12 mouse cellular contexts compared by ENCODE assay signal in the genomic region with DNA sequence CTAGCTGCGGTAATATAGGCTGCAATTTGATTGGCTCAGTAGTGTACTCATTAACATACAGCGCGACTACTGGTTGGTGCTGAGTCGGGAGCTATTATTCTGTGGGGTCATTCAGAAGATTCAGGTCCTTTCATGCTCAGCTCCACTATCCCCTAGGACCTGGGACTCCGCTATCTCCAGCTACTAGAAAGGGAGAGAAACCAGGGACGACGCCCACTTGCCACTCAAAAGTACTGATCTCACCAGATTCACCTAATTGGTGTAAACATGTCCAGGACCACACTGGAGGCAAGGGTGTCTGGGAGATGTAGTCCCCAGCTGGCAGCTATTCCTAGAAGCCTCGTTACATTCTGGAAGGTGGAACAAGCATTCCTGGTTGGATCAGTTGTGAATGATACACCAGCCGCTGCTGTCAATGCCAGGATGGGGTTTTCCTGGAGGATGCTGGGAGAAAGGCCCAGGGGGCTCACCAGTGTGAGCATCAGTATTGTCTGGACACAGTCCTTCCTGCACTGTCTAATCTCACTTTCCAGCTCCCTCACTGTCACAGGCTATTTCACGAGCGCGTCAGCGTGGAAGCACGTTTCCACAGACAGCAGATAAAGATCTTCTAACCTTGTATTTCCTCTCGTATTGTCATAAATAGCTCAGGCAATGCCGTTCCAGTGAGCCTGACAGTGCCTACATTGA.
A peak's percentile ranks its signal among the peaks of the same experiment; 100 is the strongest.
DNase-seq lines count a peak whose midpoint lies in the region; ATAC-seq and TF ChIP-seq lines count a peak whose summit lies in the region.
"Had no signal": no experiment of that assay in that cellular context is flagged by ENCODE, and none has a peak within 500 bp of the region (broad histone marks: within the 10 kb centered on the region; RNA-seq: fewer than 3 reads in every experiment).

No protein-coding gene starts in this region.

- peaks cover 0 to 11% of the 10 kb centered on the region in 2 experiments; a peak in 1 of 4 replicates for H3K4me1 ChIP-seq in heart, embryonic 14.5 days (ENCODE audit: control insufficient read depth in 2 of 2, insufficient read depth in 2 of 2, low read length in 2 of 2)
- H3K4me1 ChIP-seq in forebrain, embryonic 14.5 days (ENCODE audit: control insufficient read depth, insufficient read depth, low read length): peaks cover 5% of the 10 kb centered on the region
- H3K4me1 ChIP-seq in midbrain, embryonic 13.5 days (replicated peaks): peaks cover 27% of the 10 kb centered on the region
- no peaks in the 10 kb centered on the region for H3K4me1 ChIP-seq in liver, postnatal 0 days (ENCODE audit: insufficient read depth)

- no peaks in the 10 kb centered on the region for H3K36me3 ChIP-seq in heart, embryonic 14.5 days (ENCODE audit: control insufficient read depth, insufficient read depth, low read length)
- no peaks in the 10 kb centered on the region for H3K36me3 ChIP-seq in forebrain, embryonic 14.5 days (ENCODE audit: control insufficient read depth, insufficient read depth, low read length)
- no peaks in the 10 kb centered on the region for H3K36me3 ChIP-seq in midbrain, embryonic 13.5 days
- no peaks in the 10 kb centered on the region for H3K36me3 ChIP-seq in liver, postnatal 0 days (replicated peaks; ENCODE audit: insufficient read depth, low read length)

- H3K4me3 ChIP-seq in heart, embryonic 14.5 days (ENCODE audit: control insufficient read depth in 1 of 2, insufficient read depth in 1 of 2, low read depth in 1 of 2, low read length in 2 of 2): peak overlapping the region; percentile 12 to 25; a peak in 3 of 4 replicates
- peak overlapping the region; percentile 8; the same call in 1 of the 2 replicates for H3K4me3 ChIP-seq in forebrain, embryonic 14.5 days (ENCODE audit: low read depth, low read length)
- H3K4me3 ChIP-seq in midbrain, embryonic 13.5 days (replicated peaks): peak overlapping the region; percentile 31
- H3K4me3 ChIP-seq in liver, postnatal 0 days (ENCODE audit: low read depth, low read length): no peak overlapping the region
- no peak overlapping the region for H3K4me3 ChIP-seq in left cerebral cortex, adult 2 months
- H3K4me3 ChIP-seq: layer of hippocampus, adult 2 months; megakaryocyte, embryonic 14.5 days had no signal

- H3K27ac ChIP-seq in heart, embryonic 14.5 days (replicated peaks in 1 of 2; ENCODE audit: control insufficient read depth in 1 of 2, insufficient read depth in 1 of 2, low read depth in 2 of 2, low read length in 2 of 2): no peak overlapping the region
- no peak overlapping the region for H3K27ac ChIP-seq in forebrain, embryonic 14.5 days (ENCODE audit: low read depth, low read length)
- H3K27ac ChIP-seq in midbrain, embryonic 13.5 days: peak overlapping the region; percentile 51; the same call in 1 of the 2 replicates
- no peak overlapping the region for H3K27ac ChIP-seq in liver, postnatal 0 days (ENCODE audit: low read depth)
- H3K27ac ChIP-seq in left cerebral cortex, adult 2 months: no peak overlapping the region
- H3K27ac ChIP-seq: layer of hippocampus, adult 2 months had no signal

- no peaks in the 10 kb centered on the region for H3K27me3 ChIP-seq in heart, embryonic 14.5 days (ENCODE audit: control insufficient read depth, insufficient read depth, low read length)
- H3K27me3 ChIP-seq in forebrain, embryonic 14.5 days (replicated peaks; ENCODE audit: control insufficient read depth, insufficient read depth, low read length): no peaks in the 10 kb centered on the region; the same call in 1 of the 2 replicates
- H3K27me3 ChIP-seq in midbrain, embryonic 13.5 days: 0 out of 2 replicates have a peak, but pooled peaks cover 3% of the 10 kb centered on the region
- no peaks in the 10 kb centered on the region for H3K27me3 ChIP-seq in liver, postnatal 0 days (ENCODE audit: insufficient read depth, low read length)

- no peaks in the 10 kb centered on the region for H3K9me3 ChIP-seq in heart, embryonic 14.5 days (ENCODE audit: control insufficient read depth, low read length)
- H3K9me3 ChIP-seq in forebrain, embryonic 14.5 days (replicated peaks; ENCODE audit: control insufficient read depth, low read length): no peaks in the 10 kb centered on the region
- no peaks in the 10 kb centered on the region for H3K9me3 ChIP-seq in midbrain, embryonic 13.5 days
- no peaks in the 10 kb centered on the region for H3K9me3 ChIP-seq in liver, postnatal 0 days (ENCODE audit: low read length)

- TF ChIP-seq EP300 in liver, postnatal 0 days (IDR thresholded peaks at IDR 0.05; ENCODE audit: low read depth): no peak

- H3K9ac ChIP-seq in heart, embryonic 14.5 days (ENCODE audit: low read length): no peak overlapping the region
- no peak overlapping the region for H3K9ac ChIP-seq in forebrain, embryonic 14.5 days (ENCODE audit: low read length)
- H3K9ac ChIP-seq in midbrain, embryonic 13.5 days (replicated peaks): no peak overlapping the region
- H3K9ac ChIP-seq in liver, postnatal 0 days (replicated peaks): no peak overlapping the region

- intact Hi-C loops in heart, postnatal 14 days (cut with DNase I): no loop called here
- intact Hi-C loops in left cerebral cortex, adult 2 months (cut with DNase I): no loop called here

- no peak for ATAC-seq in heart, embryonic 14.5 days (ENCODE audit: insufficient number of reproducible peaks, insufficient read depth, low FRiP score, low read depth)
- ATAC-seq in forebrain, embryonic 14.5 days: peak; percentile 52; the same call in 1 of the 2 replicates
- peak; percentile 82 for ATAC-seq in midbrain, embryonic 13.5 days
- ATAC-seq in liver, postnatal 0 days: no peak

- no peak for DNase-seq in heart, postnatal 14 days
- DNase-seq in R1 (ENCODE audit: low read depth, low spot score): peak; percentile 20
- DNase-seq in forebrain, embryonic 14.5 days (ENCODE audit: low spot score): peak; percentile 44
- no peak for DNase-seq in liver, postnatal 0 days
- DNase-seq in left cerebral cortex, adult 2 months (ENCODE audit: extremely low spot score in 1 of 2, low spot score in 2 of 2): no peak
- no peak for DNase-seq in adrenal gland, postnatal 25 days
- DNase-seq: right cerebral cortex, postnatal 25 days; thymus, postnatal 36 days had no signal

- 40% methylated on average over 16 of the region's 16 CpGs for WGBS in heart, embryonic 14.5 days
- WGBS in forebrain, embryonic 14.5 days: 55% methylated on average over 16 of the region's 16 CpGs
- 45% methylated on average over 16 of the region's 16 CpGs for WGBS in midbrain, embryonic 13.5 days
- WGBS in liver, postnatal 0 days (ENCODE audit: insufficient replicate concordance): 51% methylated on average over 16 of the region's 16 CpGs

- no peak for TF ChIP-seq CTCF in liver, postnatal 0 days (IDR thresholded peaks at IDR 0.05; ENCODE audit: low read depth)
- TF ChIP-seq CTCF in left cerebral cortex, adult 2 months (IDR thresholded peaks at IDR 0.05): no peak

- H3K4me2 ChIP-seq in heart, embryonic 14.5 days (ENCODE audit: low read length): peak overlapping the region; percentile 40
- peak overlapping the region; percentile 18; the same call in 1 of the 2 replicates for H3K4me2 ChIP-seq in forebrain, embryonic 14.5 days (ENCODE audit: low read length)
- H3K4me2 ChIP-seq in midbrain, embryonic 13.5 days (replicated peaks): peak overlapping the region; percentile 41
- no peak overlapping the region for H3K4me2 ChIP-seq in liver, postnatal 0 days (ENCODE audit: low read depth, low read length)

Comparison
In these comparisons a context has a peak if more than half of its experiments do, and no peak if none do; other contexts are left out.
1. ATAC-seq: peak in forebrain, embryonic 14.5 days (single experiment) and midbrain, embryonic 13.5 days (single experiment); none in heart, embryonic 14.5 days (single experiment) and liver, postnatal 0 days (single experiment).
2. H3K4me3 ChIP-seq: peak in heart, embryonic 14.5 days (2 of 2), forebrain, embryonic 14.5 days (single experiment) and midbrain, embryonic 13.5 days (single experiment); none in liver, postnatal 0 days (single experiment) and left cerebral cortex, adult 2 months (single experiment).
3. DNase-seq: peak in R1 (single experiment) and forebrain, embryonic 14.5 days (single experiment); none in heart, postnatal 14 days (0 of 2), liver, postnatal 0 days (single experiment), left cerebral cortex, adult 2 months (0 of 2) and adrenal gland, postnatal 25 days (single experiment).